Mouse (Mus musculus) embryonic facial prominence, embryonic 13.5 days (tissue): Measurements from ENCODE around the gene Gabrb3. TPM values are rescaled to one million over a fixed set of nuclear protein-coding genes. Genes with fewer than 3 reads are reported as not detected.
"Not testable (repeated sequence)": the region's sequence is repeated elsewhere in the genome, so short reads cannot be mapped to it uniquely, and the experiment has no call there.

Source experiments
- ATAC-seq: fragments of 200-750 bp; cut with Nextera tagmentation; 2 replicates; pipeline ENCODE4 v1.8.0; 2017; ENCODE audit warnings: low read depth; ENCODE audit not compliant: insufficient number of reproducible peaks, insufficient read depth, low FRiP score, low TSS enrichment
- H3K27ac ChIP-seq: fragments of 300-500 bp; sonication (generic); 2 replicates; pipeline ENCODE4 v1.5.1; 2015; ENCODE audit warnings: moderate library complexity, mild to moderate bottlenecking, inconsistent platforms
- H3K27me3 ChIP-seq: fragments of 300-500 bp; sonication (generic); 2 replicates; pipeline ENCODE4 v1.6.1; 2015; ENCODE audit warnings: mild to moderate bottlenecking, inconsistent platforms
- H3K36me3 ChIP-seq: fragments of 300-500 bp; sonication (generic); 2 replicates; pipeline ENCODE4 v1.6.1; 2015; ENCODE audit warnings: mild to moderate bottlenecking, inconsistent platforms
- H3K4me1 ChIP-seq: fragments of 300-500 bp; sonication (generic); 2 replicates; pipeline ENCODE4 v1.6.1; 2015; ENCODE audit warnings: inconsistent platforms
- H3K4me2 ChIP-seq: fragments of 300-500 bp; sonication (generic); 2 replicates; pipeline ENCODE4 v1.6.1; 2015; ENCODE audit warnings: moderate library complexity, mild to moderate bottlenecking, inconsistent platforms
- H3K4me3 ChIP-seq: fragments of 300-500 bp; sonication (generic); 2 replicates; pipeline ENCODE4 v1.5.1; 2015; ENCODE audit warnings: mild to moderate bottlenecking, inconsistent platforms
- H3K9ac ChIP-seq: fragments of 300-500 bp; sonication (generic); 2 replicates; pipeline ENCODE4 v1.6.1; 2015; ENCODE audit warnings: mild to moderate bottlenecking, inconsistent platforms
- H3K9me3 ChIP-seq: fragments of 300-500 bp; sonication (generic); 2 replicates; pipeline ENCODE4 v1.6.1; 2016; ENCODE audit warnings: inconsistent platforms
- WGBS: fragments of 180-500 bp; shearing (Covaris S2); methylation state at CpG from one replicate; pipeline ENCODE4 v1.1.7; 2015; ENCODE audit warnings: mixed read lengths; 5-methylcytosine and 5-hydroxymethylcytosine counted together
- microRNA-seq: library from miRNA; unstranded; fragments of <30 nt; microRNA quantifications from one replicate; pipeline ENCODE4, GENCODE M21; 2016
- polyA plus RNA-seq: library from polyadenylated mRNA; unstranded; fragments of >200 nt; fragmentation: Nextera tagmentation; extraction: Ambion mirVana; gene quantifications from 2 replicates; pipeline ENCODE4 v1.2.1, GENCODE M21; 2015

The Gabrb3 gene
- polyA plus RNA-seq, 1 experiment from 2014 or later: 1.1 TPM

DNA sequence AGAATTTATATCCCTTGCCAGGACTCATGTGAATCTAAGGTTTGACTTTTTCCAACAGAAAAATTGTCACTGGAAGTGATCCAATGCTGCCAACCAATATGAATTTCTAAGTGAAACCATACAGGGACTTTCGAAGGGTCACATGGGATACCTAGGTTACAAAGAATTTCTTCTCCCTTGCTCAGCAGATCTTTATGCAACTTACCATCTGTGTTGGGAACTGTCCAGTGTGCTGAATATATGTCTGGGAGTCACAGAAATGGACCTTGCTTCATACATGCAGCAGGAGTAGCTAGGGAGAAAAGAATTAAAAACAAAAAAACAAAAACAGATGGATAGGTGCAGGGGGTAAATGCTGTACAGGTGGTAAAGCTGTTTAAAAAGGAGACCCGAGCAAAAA is 327.3 kb downstream of the Gabrb3 start:
- H3K4me1 ChIP-seq: no peaks in the 10 kb centered on the region
- no peak for ATAC-seq
- no peak overlapping the region for H3K9ac ChIP-seq
- no peak overlapping the region for H3K27ac ChIP-seq
- no peaks in the 10 kb centered on the region for H3K9me3 ChIP-seq
- no peak overlapping the region for H3K4me3 ChIP-seq
- no peaks in the 10 kb centered on the region for H3K27me3 ChIP-seq
- no peaks in the 10 kb centered on the region for H3K36me3 ChIP-seq
- WGBS: 61% methylated on average over 2 of the region's 2 CpGs
- no peak overlapping the region for H3K4me2 ChIP-seq

DNA sequence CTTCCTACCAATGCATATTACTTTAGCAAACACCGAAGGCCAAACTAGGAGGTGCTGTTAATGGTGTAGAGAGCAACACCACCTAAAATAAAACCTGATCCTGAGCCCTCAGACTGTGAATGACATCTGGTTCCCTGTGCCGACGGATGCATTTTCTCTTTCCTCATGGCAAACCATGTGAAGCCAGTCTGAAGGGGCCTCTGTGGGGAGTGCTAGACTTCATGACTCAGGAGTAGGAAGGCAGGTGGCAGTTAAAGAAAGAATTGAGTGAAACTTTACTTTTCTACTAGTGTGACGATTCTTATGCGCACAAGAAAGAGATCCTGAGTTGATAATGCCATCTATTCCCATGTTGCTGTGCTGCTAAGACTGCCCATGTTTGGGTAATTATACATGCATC is 341.0 kb downstream of the Gabrb3 start:
- WGBS: 91% methylated on average over 5 of the region's 5 CpGs
- Histone ChIP-seq H3K36me3 (no peaks in the 10 kb centered on the region), H3K4me1 (no peaks in the 10 kb centered on the region), H3K27me3 (no peaks in the 10 kb centered on the region), H3K4me2 (no peak overlapping the region), H3K9ac (no peak overlapping the region), H3K4me3 (no peak overlapping the region), H3K27ac (no peak overlapping the region), H3K9me3 (no peaks in the 10 kb centered on the region)
- no peak for ATAC-seq

DNA sequence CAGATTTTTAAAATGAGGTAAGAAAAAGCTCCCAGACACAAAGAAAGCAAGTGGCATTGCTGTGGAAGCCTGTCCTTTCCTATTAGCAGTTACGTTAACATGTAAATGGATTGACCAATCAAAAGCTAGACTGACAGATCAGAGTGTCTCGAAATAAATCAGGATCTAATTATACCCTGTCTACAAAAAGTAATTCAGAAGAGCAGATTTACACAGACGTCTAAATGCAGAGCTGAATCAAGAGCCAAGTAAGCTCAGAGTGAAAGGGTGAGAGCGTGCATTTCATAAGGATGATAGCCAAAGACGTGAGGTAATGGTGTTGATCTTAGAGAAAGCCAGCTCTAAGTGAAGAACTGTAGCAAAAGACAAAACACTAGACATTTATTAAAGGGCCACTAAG is 359.3 kb downstream of the Gabrb3 start:
- Histone ChIP-seq H3K9me3 (no peaks in the 10 kb centered on the region), H3K4me1 (no peaks in the 10 kb centered on the region), H3K27ac (no peak overlapping the region), H3K27me3 (no peaks in the 10 kb centered on the region), H3K36me3 (no peaks in the 10 kb centered on the region), H3K4me3 (no peak overlapping the region), H3K4me2 (no peak overlapping the region), H3K9ac (no peak overlapping the region)
- whole genome bisulfite sequencing: 53% methylated on average over 5 of the region's 5 CpGs
- ATAC-seq: no peak

DNA sequence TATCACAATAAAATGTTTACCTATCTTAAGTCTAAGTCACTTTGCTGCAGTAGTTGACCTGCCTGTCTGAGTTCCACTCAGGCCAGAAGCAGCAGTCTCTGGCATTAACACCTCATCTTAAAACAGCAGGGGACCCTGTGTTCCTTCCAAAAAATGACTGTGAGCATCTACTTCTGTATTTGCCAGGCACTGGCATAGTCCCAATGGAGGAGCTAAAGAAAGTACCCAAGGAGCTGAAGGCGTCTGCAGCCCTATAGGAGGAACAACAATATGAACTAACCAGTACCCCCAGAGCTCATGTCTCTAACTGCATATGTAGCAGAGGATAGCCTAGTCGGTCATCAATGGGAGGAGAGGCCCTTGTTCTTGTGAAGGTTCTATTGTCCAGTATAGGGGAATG is 366.6 kb downstream of the Gabrb3 start:
- 66% methylated on average over 2 of the region's 2 CpGs for WGBS
- H3K4me2 ChIP-seq, H3K36me3 ChIP-seq, H3K4me3 ChIP-seq, H3K27me3 ChIP-seq, H3K9me3 ChIP-seq, H3K27ac ChIP-seq, H3K4me1 ChIP-seq, ATAC-seq, H3K9ac ChIP-seq: not testable (repeated sequence)

DNA sequence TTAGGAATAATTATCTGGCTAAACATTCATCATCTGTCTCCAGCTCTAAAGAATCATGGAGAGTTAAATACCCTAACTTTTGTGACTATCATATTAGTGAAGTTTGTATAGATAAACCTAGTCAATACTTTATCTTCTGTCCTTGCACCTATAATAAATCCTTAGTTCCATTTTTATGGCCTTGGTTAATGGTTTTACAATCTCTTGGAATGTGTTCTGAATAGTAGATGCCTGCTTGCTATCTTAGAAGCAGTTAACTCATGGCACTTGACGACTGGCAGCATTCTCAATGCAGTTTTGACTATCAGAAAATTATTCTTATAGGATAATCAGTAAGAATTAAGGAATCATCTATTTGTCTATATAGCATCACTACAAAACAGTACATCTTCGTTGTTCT is 368.0 kb downstream of the Gabrb3 start:
- 73% methylated on average over 2 of the region's 2 CpGs for WGBS
- ATAC-seq: no peak
- Histone ChIP-seq H3K27me3 (no peaks in the 10 kb centered on the region), H3K4me1 (no peaks in the 10 kb centered on the region), H3K27ac (no peak overlapping the region), H3K9me3 (no peaks in the 10 kb centered on the region), H3K9ac (no peak overlapping the region), H3K36me3 (no peaks in the 10 kb centered on the region), H3K4me3 (no peak overlapping the region), H3K4me2 (no peak overlapping the region)

DNA sequence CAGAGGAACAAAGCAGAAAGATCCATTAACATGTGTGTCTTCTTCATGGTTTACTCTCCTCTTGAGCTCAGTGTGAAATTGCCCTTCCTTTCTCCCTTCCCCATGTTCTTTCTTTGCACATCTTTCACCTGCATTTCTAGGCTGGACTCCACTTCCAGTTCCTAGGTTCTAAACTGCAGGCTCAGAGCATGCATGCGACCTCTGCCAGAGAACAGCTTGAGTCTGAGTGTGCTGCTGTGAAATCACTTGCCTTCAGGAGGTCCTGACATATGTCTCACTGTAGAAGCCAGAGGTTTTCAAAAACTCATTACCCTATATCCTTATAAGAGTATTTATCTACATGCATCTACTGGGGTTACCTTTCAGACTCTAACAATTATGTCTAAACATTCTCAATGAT is 383.8 kb downstream of the Gabrb3 start:
- no peak overlapping the region for H3K4me2 ChIP-seq
- no peak overlapping the region for H3K27ac ChIP-seq
- no peaks in the 10 kb centered on the region for H3K9me3 ChIP-seq
- no peak for ATAC-seq
- H3K36me3 ChIP-seq: no peaks in the 10 kb centered on the region
- H3K9ac ChIP-seq: no peak overlapping the region
- WGBS: 76% methylated on average over 1 of the region's 1 CpGs
- H3K4me3 ChIP-seq: no peak overlapping the region
- no peaks in the 10 kb centered on the region for H3K27me3 ChIP-seq
- H3K4me1 ChIP-seq: no peaks in the 10 kb centered on the region

DNA sequence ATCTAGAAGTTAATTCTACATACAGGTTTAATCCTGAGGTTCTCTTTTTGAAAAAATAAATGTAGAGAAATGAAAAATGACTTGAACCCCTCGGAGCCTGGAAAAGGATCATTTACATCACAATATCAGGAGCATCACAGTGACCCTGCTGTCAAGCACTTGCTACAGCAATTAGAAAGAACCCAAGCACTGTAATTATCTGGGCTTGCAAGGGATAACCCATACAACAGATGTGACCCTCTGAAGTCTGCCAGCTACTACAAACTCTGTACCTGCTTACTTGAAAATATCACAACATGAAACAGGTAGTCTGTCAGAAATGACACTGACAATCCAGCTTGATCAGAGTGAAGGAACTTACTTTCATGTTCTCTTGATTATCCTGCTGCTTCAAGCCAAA is 394.2 kb downstream of the Gabrb3 start:
- Histone ChIP-seq H3K9me3 (no peaks in the 10 kb centered on the region), H3K4me2 (no peak overlapping the region), H3K36me3 (no peaks in the 10 kb centered on the region), H3K27me3 (no peaks in the 10 kb centered on the region), H3K4me3 (no peak overlapping the region), H3K9ac (no peak overlapping the region), H3K4me1 (no peaks in the 10 kb centered on the region), H3K27ac (no peak overlapping the region)
- WGBS: 45% methylated on average over 1 of the region's 1 CpGs
- ATAC-seq: no peak

DNA sequence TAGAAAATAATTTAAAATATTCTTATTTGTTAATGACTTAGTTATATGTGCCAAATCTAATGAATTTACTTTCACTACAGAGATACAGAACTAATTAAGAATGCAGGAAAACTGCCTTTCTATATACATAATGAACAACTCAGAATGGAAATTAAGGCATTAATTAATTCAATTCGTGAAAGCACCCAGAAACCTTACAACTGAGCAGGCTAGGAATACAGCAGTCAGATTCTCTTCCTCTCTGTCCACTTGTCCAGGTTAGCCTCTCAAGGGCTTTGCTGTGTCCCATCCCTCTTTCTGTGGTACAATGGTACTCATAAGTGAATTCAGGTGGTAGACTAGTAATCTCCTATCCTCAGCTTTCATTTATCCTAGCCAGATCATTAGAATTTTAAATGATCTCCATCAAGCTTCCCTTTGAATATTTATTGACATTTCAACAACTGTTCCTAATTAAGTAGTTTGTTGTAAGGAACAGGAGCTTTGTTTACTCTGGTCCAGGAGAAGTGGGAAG is 422.9 kb downstream of the Gabrb3 start:
- Histone ChIP-seq H3K27ac (no peak overlapping the region), H3K4me1 (no peaks in the 10 kb centered on the region), H3K27me3 (no peaks in the 10 kb centered on the region), H3K4me2 (no peak overlapping the region), H3K9ac (no peak overlapping the region), H3K9me3 (no peaks in the 10 kb centered on the region), H3K4me3 (no peak overlapping the region), H3K36me3 (no peaks in the 10 kb centered on the region)
- no peak for ATAC-seq
- 65% methylated on average over 1 of the region's 1 CpGs for WGBS

DNA sequence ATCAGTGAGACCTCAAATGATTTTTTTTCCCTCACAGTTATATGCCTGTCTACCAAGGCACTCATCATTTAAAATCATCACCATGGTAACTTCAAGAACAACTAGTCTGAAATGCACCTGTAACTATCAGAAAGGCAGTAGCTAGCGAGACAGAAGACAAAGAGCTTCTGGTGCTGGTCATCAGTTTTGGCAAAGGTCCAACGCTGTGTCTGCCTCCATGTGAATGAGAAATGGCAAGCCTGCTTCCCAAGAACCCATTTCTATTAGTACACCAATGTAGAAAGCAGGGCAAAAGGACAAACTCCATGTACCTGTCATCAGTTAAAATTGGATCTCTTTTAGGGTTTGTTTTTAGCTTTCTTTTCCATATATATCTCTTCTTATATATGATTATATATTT is 448.5 kb downstream of the Gabrb3 start:
- H3K27ac ChIP-seq: no peak overlapping the region
- H3K9ac ChIP-seq: no peak overlapping the region
- H3K9me3 ChIP-seq: no peaks in the 10 kb centered on the region
- no peak for ATAC-seq
- 69% methylated on average over 2 of the region's 2 CpGs for WGBS
- H3K4me2 ChIP-seq: no peak overlapping the region
- no peaks in the 10 kb centered on the region for H3K36me3 ChIP-seq
- no peaks in the 10 kb centered on the region for H3K27me3 ChIP-seq
- no peak overlapping the region for H3K4me3 ChIP-seq
- H3K4me1 ChIP-seq: no peaks in the 10 kb centered on the region

Small RNA genes within 50 kb of the gene (microRNA-seq; reads per million reads assigned to microRNA genes)
- not detected for gene Mir6389

Other genes with a start within 250 kb of the Gabrb3 start
- 1.2 and 1.5 TPM in 2 replicates for gene Gabrg3, start 32.5 kb upstream of the Gabrb3 start, polyA plus RNA-seq
- 0.41 and 0.85 TPM in 2 replicates for gene Gabra5, start 90.4 kb downstream of the Gabrb3 start, polyA plus RNA-seq